Mouse (Mus musculus): ENCODE measurements around the gene Ppp1r9a. TPM values are rescaled to one million over a fixed set of nuclear protein-coding genes. Genes with fewer than 3 reads are reported as not detected.

The Ppp1r9a gene
- polyA plus RNA-seq, 1 experiment: 3.5 TPM

DNA sequence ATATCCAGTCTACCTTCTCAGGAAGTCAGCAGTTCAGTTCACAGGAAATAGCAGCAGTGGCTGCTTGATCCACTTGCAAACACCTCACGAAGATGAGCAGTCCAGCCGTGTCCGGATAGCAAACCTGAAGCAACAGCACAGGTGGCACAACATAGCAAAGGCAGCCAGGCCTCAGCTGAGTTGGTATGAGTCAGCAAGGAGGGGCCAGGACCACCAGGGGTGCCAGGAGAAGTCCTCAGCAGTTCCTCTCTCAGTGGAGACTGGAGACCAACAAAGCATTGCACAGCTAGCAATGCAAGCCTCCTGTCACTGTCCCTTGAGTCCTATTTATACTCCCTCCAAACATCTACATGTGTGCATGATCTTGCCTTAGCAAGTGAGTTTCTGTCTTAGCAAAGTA is 83.0 kb downstream of the Ppp1r9a start:
- H3K4me3 ChIP-seq (replicated peaks; ENCODE audit: control insufficient read depth, low read depth, low read length): no peak overlapping the region
- no peak for TF ChIP-seq POLR2A (IDR thresholded peaks at IDR 0.05; ENCODE audit: borderline replicate concordance, control insufficient read depth, low read depth, low read length)
- TF ChIP-seq CTCF (IDR thresholded peaks at IDR 0.05; ENCODE audit: control insufficient read depth, insufficient read depth, low read length): no peak
- WGBS: 77% methylated on average over 3 of the region's 3 CpGs

DNA sequence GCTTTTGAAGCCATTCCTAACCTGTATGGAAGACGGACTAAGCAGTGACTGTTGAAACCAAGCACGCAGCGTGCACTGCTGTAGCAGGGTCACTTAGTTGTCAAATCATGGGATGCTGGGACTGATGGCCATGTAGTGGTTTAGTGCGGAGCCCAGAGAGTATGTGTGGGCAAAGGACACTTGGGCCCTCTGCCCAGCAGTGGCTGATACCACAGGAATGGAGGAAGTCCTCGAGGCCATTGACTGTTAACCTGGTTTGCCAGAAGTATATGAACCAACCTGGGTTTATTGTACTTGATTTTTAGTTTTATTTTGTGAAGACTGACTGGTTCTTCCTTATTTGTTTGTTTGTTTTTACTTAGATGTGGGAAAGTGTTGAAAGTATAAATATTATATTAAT is 84.4 kb downstream of the Ppp1r9a start:
- H3K27ac ChIP-seq (ENCODE audit: control insufficient read depth, insufficient read depth, low read depth, low read length, poor library complexity): no peak overlapping the region

More for the DNA sequence above, 83.0 kb downstream of the Ppp1r9a start:
- no peak overlapping the region for H3K27ac ChIP-seq (ENCODE audit: control insufficient read depth, insufficient read depth, low read depth, low read length, poor library complexity)
- H3K4me1 ChIP-seq (ENCODE audit: control insufficient read depth, insufficient read depth, low read length): no peaks in the 10 kb centered on the region

DNA sequence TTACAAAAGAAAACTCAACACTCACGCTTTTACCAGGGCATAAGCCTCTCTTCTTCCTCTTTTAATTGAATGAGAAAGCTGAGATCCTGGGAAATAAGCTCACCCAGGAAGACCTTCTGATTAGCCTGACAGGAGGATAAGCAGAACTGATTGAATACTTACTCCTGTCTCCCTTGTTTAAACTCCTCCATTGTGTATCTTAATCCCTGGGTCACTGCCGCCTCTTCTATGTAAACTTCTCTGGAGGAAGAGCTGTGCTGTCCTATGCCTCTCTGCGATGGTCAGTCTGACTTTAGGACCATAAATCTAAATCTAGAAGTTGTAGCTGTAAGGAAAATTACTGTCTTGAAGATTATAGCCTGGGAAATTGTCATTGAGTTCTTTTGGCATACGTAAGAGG is 86.0 kb downstream of the Ppp1r9a start:
- H3K4me1 ChIP-seq (ENCODE audit: control insufficient read depth, insufficient read depth, low read length): no peaks in the 10 kb centered on the region
- H3K27ac ChIP-seq (ENCODE audit: control insufficient read depth, insufficient read depth, low read depth, low read length, poor library complexity): no peak overlapping the region
- 78% methylated on average over 4 of the region's 4 CpGs for WGBS
- H3K4me3 ChIP-seq (replicated peaks; ENCODE audit: control insufficient read depth, low read depth, low read length): no peak overlapping the region
- TF ChIP-seq CTCF (IDR thresholded peaks at IDR 0.05; ENCODE audit: control insufficient read depth, insufficient read depth, low read length): no peak

More for the DNA sequence above, 84.4 kb downstream of the Ppp1r9a start:
- WGBS: 82% methylated on average over 5 of the region's 5 CpGs
- TF ChIP-seq POLR2A (IDR thresholded peaks at IDR 0.05; ENCODE audit: borderline replicate concordance, control insufficient read depth, low read depth, low read length): no peak
- TF ChIP-seq CTCF (IDR thresholded peaks at IDR 0.05; ENCODE audit: control insufficient read depth, insufficient read depth, low read length): no peak
- no peak overlapping the region for H3K4me3 ChIP-seq (replicated peaks; ENCODE audit: control insufficient read depth, low read depth, low read length)
- no peaks in the 10 kb centered on the region for H3K4me1 ChIP-seq (ENCODE audit: control insufficient read depth, insufficient read depth, low read length)

DNA sequence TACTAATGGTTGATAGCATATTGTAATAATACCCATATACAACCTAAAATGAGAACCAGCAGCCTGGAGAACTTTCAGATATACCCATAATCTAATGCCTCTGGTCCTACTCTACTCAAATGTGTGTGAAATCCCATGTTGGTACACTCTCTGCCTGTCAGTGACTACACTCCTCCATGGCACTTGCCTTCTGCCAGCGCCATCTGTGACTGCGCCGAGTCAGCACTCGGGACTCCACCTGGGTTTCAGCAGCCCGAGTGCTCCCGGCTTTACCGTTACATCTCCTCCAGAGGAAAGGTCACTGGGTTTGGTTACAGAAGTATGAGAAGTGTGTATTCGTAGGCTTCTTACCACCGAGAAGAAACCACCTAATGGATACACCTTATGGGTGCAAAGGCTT is 89.6 kb downstream of the Ppp1r9a start:
- Histone ChIP-seq H3K4me3 (replicated peaks; ENCODE audit: control insufficient read depth, low read depth, low read length) (no peak overlapping the region), H3K4me1 (ENCODE audit: control insufficient read depth, insufficient read depth, low read length) (no peaks in the 10 kb centered on the region), H3K27ac (ENCODE audit: control insufficient read depth, insufficient read depth, low read depth, low read length, poor library complexity) (no peak overlapping the region)
- WGBS: 90% methylated on average over 9 of the region's 9 CpGs
- TF ChIP-seq CTCF (IDR thresholded peaks at IDR 0.05; ENCODE audit: control insufficient read depth, insufficient read depth, low read length) (no peak), POLR2A (IDR thresholded peaks at IDR 0.05; ENCODE audit: borderline replicate concordance, control insufficient read depth, low read depth, low read length) (no peak)

DNA sequence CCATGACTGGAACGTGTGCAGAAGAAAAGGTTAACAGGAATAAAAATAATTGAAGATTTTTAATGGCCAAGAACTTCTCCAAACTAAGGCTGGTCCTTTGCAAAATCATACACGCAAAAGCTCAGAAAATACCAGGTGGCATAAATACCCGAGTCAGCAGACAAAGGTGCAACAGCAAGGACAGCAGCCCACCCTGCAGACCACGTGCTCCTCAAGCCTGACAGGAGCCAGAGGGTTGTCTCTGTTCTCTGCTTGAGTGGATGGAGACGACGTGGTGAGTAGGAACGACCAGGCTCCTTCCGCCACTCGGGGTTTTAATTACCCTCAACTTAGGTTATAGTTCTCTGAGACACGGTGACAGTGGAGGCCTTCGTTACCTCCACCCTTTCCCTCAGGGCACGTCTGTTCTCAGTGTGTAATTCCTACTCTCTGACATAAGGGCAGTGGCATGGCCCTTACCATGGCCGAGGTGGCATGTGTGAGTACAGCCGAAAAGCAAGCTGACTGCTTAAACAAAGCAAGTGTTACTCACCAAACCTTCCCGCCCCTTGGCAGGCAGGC is 91.0 kb downstream of the Ppp1r9a start:
- 86% methylated on average over 15 of the region's 15 CpGs for WGBS
- H3K27ac ChIP-seq (ENCODE audit: control insufficient read depth, insufficient read depth, low read depth, low read length, poor library complexity): no peak overlapping the region
- TF ChIP-seq CTCF (IDR thresholded peaks at IDR 0.05; ENCODE audit: control insufficient read depth, insufficient read depth, low read length): no peak
- TF ChIP-seq POLR2A (IDR thresholded peaks at IDR 0.05; ENCODE audit: borderline replicate concordance, control insufficient read depth, low read depth, low read length): no peak
- no peaks in the 10 kb centered on the region; the same call in 1 of the 2 replicates for H3K4me1 ChIP-seq (ENCODE audit: control insufficient read depth, insufficient read depth, low read length)
- H3K4me3 ChIP-seq (replicated peaks; ENCODE audit: control insufficient read depth, low read depth, low read length): no peak overlapping the region

DNA sequence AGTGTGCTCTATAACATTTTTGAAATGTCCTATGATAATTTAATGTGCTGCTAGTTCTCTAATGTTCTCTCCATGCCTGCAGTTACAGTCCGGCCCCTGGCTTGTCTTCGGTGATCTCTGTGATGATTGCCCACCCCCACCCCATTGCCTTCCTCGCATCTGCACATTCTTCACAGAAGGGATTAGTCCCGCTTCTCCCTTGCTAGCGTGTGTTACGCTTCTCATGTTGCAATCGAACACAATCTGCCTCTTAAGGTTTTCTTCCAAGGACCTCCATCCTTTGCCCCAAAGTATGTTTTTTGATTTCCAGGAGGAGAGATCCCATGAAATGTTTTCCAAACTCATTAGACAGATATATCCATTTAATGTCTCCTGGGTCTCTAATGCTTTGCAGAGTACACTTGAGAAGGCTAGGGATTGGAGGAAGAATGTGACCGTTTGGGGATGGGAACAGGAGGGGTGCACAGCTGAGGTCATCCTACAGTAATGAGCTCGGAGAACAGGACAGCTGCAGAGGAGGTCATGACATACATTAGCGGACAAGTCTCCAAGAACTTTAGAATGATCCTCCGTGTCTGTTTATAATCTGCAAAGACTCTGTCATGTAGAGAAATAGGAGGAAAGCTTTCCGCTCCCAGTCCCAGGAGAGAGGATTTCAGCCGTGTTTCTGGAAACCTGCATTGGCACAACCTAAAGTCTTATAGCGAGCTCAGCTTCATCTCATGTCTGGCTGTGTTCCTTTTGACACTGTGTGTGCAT is 91.6 kb downstream of the Ppp1r9a start:
- TF ChIP-seq CTCF (IDR thresholded peaks at IDR 0.05; ENCODE audit: control insufficient read depth, insufficient read depth, low read length): no peak
- TF ChIP-seq POLR2A (IDR thresholded peaks at IDR 0.05; ENCODE audit: borderline replicate concordance, control insufficient read depth, low read depth, low read length): no peak
- 83% methylated on average over 14 of the region's 14 CpGs for WGBS
- Histone ChIP-seq H3K4me1 (ENCODE audit: control insufficient read depth, insufficient read depth, low read length) (no peaks in the 10 kb centered on the region; the same call in 1 of the 2 replicates), H3K4me3 (replicated peaks; ENCODE audit: control insufficient read depth, low read depth, low read length) (no peak overlapping the region), H3K27ac (ENCODE audit: control insufficient read depth, insufficient read depth, low read depth, low read length, poor library complexity) (no peak overlapping the region)

DNA sequence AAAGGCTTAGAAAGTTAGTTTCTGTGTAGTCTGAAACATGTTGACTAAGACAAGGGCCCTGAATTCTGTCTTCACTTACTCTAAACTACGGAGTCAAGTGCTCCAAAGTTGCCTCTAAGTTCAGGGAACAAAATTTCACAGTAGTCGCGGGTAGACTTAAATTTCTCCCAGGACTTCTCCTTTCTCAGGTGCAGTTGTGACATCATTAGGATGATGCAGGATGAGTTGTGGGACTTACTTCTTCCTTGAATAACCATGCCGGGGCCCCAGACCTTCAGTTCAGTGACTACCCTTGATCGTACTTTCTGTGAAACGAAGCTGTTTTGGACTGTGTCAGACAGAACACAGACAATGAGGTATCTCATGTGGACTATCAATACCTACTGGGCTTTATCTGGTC is 94.9 kb downstream of the Ppp1r9a start:
- Histone ChIP-seq H3K27ac (ENCODE audit: control insufficient read depth, insufficient read depth, low read depth, low read length, poor library complexity) (no peak overlapping the region), H3K4me3 (replicated peaks; ENCODE audit: control insufficient read depth, low read depth, low read length) (no peak overlapping the region), H3K4me1 (ENCODE audit: control insufficient read depth, insufficient read depth, low read length) (no peaks in the 10 kb centered on the region; the same call in 1 of the 2 replicates)
- TF ChIP-seq CTCF (IDR thresholded peaks at IDR 0.05; ENCODE audit: control insufficient read depth, insufficient read depth, low read length) (no peak), POLR2A (IDR thresholded peaks at IDR 0.05; ENCODE audit: borderline replicate concordance, control insufficient read depth, low read depth, low read length) (no peak)
- WGBS: 65% methylated on average over 6 of the region's 6 CpGs

DNA sequence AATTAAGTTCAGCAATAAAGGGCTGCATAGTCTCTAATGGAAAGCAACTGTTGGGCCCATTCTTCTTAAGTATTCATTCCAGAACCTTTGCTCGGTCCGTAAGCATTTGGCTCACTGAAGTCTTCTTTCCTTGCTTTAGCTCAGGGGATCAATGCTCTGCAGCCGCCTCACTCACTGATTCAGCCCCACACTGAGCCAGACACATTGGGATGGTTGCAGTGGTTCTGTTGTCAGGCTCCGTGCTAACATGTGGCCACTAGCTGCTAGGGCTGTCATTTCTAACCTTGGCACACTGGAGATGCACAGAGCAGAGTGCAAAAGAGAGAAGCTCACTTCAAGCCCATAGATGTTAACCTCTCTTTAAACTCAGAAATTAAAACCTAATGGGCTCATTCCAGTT is 96.2 kb downstream of the Ppp1r9a start:
- H3K27ac ChIP-seq (ENCODE audit: control insufficient read depth, insufficient read depth, low read depth, low read length, poor library complexity): no peak overlapping the region
- TF ChIP-seq CTCF (IDR thresholded peaks at IDR 0.05; ENCODE audit: control insufficient read depth, insufficient read depth, low read length) (no peak), POLR2A (IDR thresholded peaks at IDR 0.05; ENCODE audit: borderline replicate concordance, control insufficient read depth, low read depth, low read length) (no peak)
- H3K4me3 ChIP-seq (replicated peaks; ENCODE audit: control insufficient read depth, low read depth, low read length): no peak overlapping the region
- H3K4me1 ChIP-seq (ENCODE audit: control insufficient read depth, insufficient read depth, low read length): no peaks in the 10 kb centered on the region; the same call in 1 of the 2 replicates
- WGBS: 84% methylated on average over 4 of the region's 4 CpGs
